Mouse (Mus musculus) kidney, postnatal 0 days (tissue): Measurements from ENCODE around the gene Gm4131. TPM values are rescaled to one million over a fixed set of nuclear protein-coding genes. Genes with fewer than 3 reads are reported as not detected.

Experiments used
- ATAC-seq: fragments of 200-750 bp; cut with Nextera tagmentation; replicated peaks from 2 replicates; pipeline ENCODE4 v1.8.0; 2017; ENCODE audit warnings: low read depth, moderate number of reproducible peaks, moderate TSS enrichment, moderate library complexity; ENCODE audit not compliant: low FRiP score
- DNase-seq: peaks from one replicate; pipeline ENCODE4 v3.0.0-alpha.2; 2016; ENCODE audit warnings: low spot score
- H3K27ac ChIP-seq: fragments of 300-500 bp; sonication (generic); 2 replicates; pipeline ENCODE4 v1.5.1; 2014; ENCODE audit warnings: mild to moderate bottlenecking
- H3K27me3 ChIP-seq: fragments of 300-500 bp; sonication (generic); 2 replicates; pipeline ENCODE4 v1.6.1; 2014; ENCODE audit warnings: low read length, mixed read lengths; ENCODE audit not compliant: insufficient read depth
- H3K36me3 ChIP-seq: fragments of 300-500 bp; sonication (generic); 2 replicates; pipeline ENCODE4 v1.6.1; 2014; ENCODE audit warnings: low read length, mixed read lengths; ENCODE audit not compliant: insufficient read depth
- H3K4me1 ChIP-seq: fragments of 300-500 bp; sonication (generic); replicated peaks from 2 replicates; pipeline ENCODE4 v1.6.1; 2014; ENCODE audit warnings: antibody characterized with exemption, low read length, mixed read lengths; ENCODE audit not compliant: insufficient read depth
- H3K4me2 ChIP-seq: fragments of 300-500 bp; sonication (generic); 2 replicates; pipeline ENCODE4 v1.6.1; 2014; ENCODE audit warnings: mild to moderate bottlenecking, low read length, moderate library complexity, mixed read lengths
- H3K4me3 ChIP-seq: fragments of 300-500 bp; sonication (generic); replicated peaks from 2 replicates; pipeline ENCODE4 v1.5.1; 2014; ENCODE audit warnings: low read depth, low read length
- H3K9ac ChIP-seq: fragments of 300-500 bp; sonication (generic); 2 replicates; pipeline ENCODE4 v1.6.1; 2014; ENCODE audit warnings: low read depth, low read length
- H3K9me3 ChIP-seq: fragments of 300-500 bp; sonication (generic); replicated peaks from 2 replicates; pipeline ENCODE4 v1.6.1; 2016; ENCODE audit warnings: low read length, inconsistent platforms, mixed read lengths
- CTCF ChIP-seq: IDR thresholded peaks from 2 replicates; pipeline ENCODE4 v1.5.1; 2016; ENCODE audit warnings: antibody characterized with exemption, low read depth, mild to moderate bottlenecking, moderate library complexity
- WGBS: fragments of 180-500 bp; shearing (Covaris S2); extraction: QIAGEN DNeasy Blood & Tissue Kit; methylation state at CpG from one replicate; pipeline ENCODE4 v1.1.7; 2014; 5-methylcytosine and 5-hydroxymethylcytosine counted together
- polyA plus RNA-seq: library from polyadenylated mRNA; unstranded; fragments of >200 nt; fragmentation: Nextera tagmentation; extraction: Ambion mirVana; gene quantifications from 2 replicates; pipeline ENCODE4 v1.2.1, GENCODE M21; 2015

The Gm4131 gene
- polyA plus RNA-seq, 1 experiment from 2014 or later, result 0.78 TPM

DNA sequence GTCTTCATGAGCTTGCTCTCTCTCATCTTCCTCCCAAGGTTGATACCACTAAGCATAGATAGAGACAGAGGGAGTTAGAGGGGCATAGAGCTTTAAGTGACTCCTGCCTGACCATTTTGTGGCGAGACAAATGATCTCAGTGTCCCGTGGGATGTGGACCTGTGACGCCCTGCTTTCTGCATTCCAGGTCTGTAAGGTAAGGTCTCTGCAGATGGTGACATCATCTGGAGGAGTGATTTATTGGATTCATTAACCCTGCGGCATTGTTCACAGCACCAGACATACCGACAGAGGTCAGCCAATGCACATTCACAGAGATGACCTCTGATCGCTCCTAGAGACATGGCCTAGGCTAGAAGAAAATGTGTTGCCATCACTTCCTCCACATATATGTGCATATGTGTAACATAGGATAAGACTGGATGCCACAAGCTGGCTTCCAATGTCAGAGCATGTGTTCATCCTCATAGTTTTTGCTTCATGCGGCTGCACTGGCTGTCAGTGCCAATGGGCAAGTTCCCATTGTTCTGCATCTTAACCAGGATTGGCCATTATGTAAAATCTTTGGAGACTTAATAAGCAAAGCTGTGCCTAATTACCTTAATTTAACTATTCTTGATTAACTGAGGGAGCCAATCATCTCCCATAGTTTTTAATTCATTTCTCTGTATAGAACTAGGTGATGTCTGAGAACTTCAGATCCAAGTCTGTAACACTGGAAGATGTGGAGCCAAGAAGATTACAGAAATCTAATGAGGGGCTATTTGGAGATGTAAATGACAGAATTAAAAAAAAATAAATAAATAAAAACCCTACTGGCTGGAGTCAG is 120.1 kb downstream of the Gm4131 start:
- Histone ChIP-seq H3K36me3 (no peaks in the 10 kb centered on the region), H3K27ac (no peak overlapping the region), H3K27me3 (no peaks in the 10 kb centered on the region), H3K4me3 (no peak overlapping the region), H3K9ac (no peak overlapping the region), H3K4me2 (no peak overlapping the region), H3K4me1 (no peaks in the 10 kb centered on the region), H3K9me3 (no peaks in the 10 kb centered on the region)
- no peak for TF ChIP-seq CTCF
- 40% methylated on average over 7 of the region's 7 CpGs for WGBS
- ATAC-seq (0 out of 2 replicates have a peak, but pooled peaks have one; percentile 43), DNase-seq (peak; percentile 15)

DNA sequence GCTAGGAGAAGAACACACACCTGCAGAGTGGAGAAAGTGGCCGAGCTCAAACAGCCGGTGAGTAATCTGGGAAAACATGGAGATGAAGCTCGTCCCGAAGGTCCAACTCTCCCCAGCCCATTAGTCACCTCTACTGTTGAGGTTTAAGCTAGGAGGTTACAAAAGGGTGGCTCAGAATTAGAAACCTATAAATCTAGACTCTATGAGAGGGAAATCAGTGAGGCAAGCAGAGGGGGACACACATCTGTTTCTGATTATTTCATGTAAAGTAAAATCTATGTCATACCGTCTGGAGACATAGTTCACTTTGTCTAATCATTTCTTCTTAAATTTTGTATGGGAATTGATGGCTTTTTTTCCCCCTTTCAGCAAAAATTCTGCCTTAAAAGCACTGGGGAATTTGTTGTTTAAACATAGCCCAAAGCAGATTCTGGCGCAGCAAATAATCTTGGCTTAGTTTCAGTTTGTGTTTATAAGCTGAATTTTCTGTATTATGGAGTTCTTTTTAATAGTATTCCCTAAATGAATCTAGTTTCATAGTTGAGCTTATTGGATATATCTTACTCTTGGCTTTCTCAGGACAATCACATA is 122.8 kb downstream of the Gm4131 start:
- H3K4me1 ChIP-seq, result no peaks in the 10 kb centered on the region
- no peak for ATAC-seq
- 61% methylated on average over 6 of the region's 6 CpGs for WGBS
- H3K4me3 ChIP-seq, result no peak overlapping the region
- TF ChIP-seq CTCF, result no peak
- no peaks in the 10 kb centered on the region for H3K9me3 ChIP-seq
- no peak overlapping the region for H3K9ac ChIP-seq
- no peak for DNase-seq
- no peaks in the 10 kb centered on the region for H3K36me3 ChIP-seq
- no peak overlapping the region for H3K4me2 ChIP-seq
- no peaks in the 10 kb centered on the region for H3K27me3 ChIP-seq
- H3K27ac ChIP-seq, result no peak overlapping the region

GRCm38 (mm10) chr14:62442971-62443370 is 123.8 kb downstream of the Gm4131 start:
- ATAC-seq (no peak), DNase-seq (no peak)
- Histone ChIP-seq H3K4me2 (no peak overlapping the region), H3K4me1 (no peaks in the 10 kb centered on the region), H3K9ac (no peak overlapping the region), H3K27me3 (no peaks in the 10 kb centered on the region), H3K27ac (no peak overlapping the region), H3K36me3 (no peaks in the 10 kb centered on the region), H3K4me3 (no peak overlapping the region), H3K9me3 (no peaks in the 10 kb centered on the region)
- TF ChIP-seq CTCF, result no peak
- 82% methylated on average over 1 of the region's 1 CpGs for WGBS

GRCm38 (mm10) chr14:62440036-62440435 is 126.7 kb downstream of the Gm4131 start:
- H3K27me3 ChIP-seq, result no peaks in the 10 kb centered on the region
- H3K4me1 ChIP-seq, result no peaks in the 10 kb centered on the region
- no peak for ATAC-seq
- no peak for TF ChIP-seq CTCF
- no peak overlapping the region for H3K4me2 ChIP-seq
- no peaks in the 10 kb centered on the region for H3K9me3 ChIP-seq
- no peak overlapping the region for H3K9ac ChIP-seq
- DNase-seq, result no peak
- H3K36me3 ChIP-seq, result no peaks in the 10 kb centered on the region
- no peak overlapping the region for H3K27ac ChIP-seq
- H3K4me3 ChIP-seq, result no peak overlapping the region

- Histone ChIP-seq H3K9ac (no peak overlapping the region), H3K4me3 (no peak overlapping the region), H3K27ac (no peak overlapping the region), H3K4me2 (no peak overlapping the region), H3K4me1 (no peaks in the 10 kb centered on the region), H3K36me3 (no peaks in the 10 kb centered on the region), H3K9me3 (no peaks in the 10 kb centered on the region), H3K27me3 (no peaks in the 10 kb centered on the region)
- ATAC-seq, result peak; percentile 65
- DNase-seq, result no peak
- 79% methylated on average over 4 of the region's 4 CpGs for WGBS
- no peak for TF ChIP-seq CTCF
These were observed 128.5 kb downstream of the Gm4131 start for GRCm38 (mm10) chr14:62438236-62438635.

GRCm38 (mm10) chr14:62437806-62438205 is 128.9 kb downstream of the Gm4131 start:
- DNase-seq, result no peak
- no peak overlapping the region for H3K4me3 ChIP-seq
- H3K4me1 ChIP-seq, result no peaks in the 10 kb centered on the region
- no peaks in the 10 kb centered on the region for H3K27me3 ChIP-seq
- TF ChIP-seq CTCF, result no peak
- no peaks in the 10 kb centered on the region for H3K9me3 ChIP-seq
- no peak overlapping the region for H3K9ac ChIP-seq
- H3K36me3 ChIP-seq, result no peaks in the 10 kb centered on the region
- ATAC-seq, result no peak
- H3K27ac ChIP-seq, result no peak overlapping the region
- WGBS, result 93% methylated on average over 2 of the region's 2 CpGs
- no peak overlapping the region for H3K4me2 ChIP-seq
